Mouse (Mus musculus): ENCODE data around the gene Efna1.
A peak's percentile ranks its signal among the peaks of the same experiment; 100 is the strongest.

- TF ChIP-seq CTCF (IDR thresholded peaks at IDR 0.05) = peak; percentile 10; the same call in 1 of the 2 replicates
- TF ChIP-seq EP300 (IDR thresholded peaks at IDR 0.05) = peak; percentile 92
Observed at GRCm38 (mm10) chr3:89251365-89251895, 29.5 kb downstream of the Efna1 start.
